Mouse (Mus musculus) layer of hippocampus, adult 18-20 months (tissue): Measurements from ENCODE around the gene Rptor. TPM values are rescaled to one million over a fixed set of nuclear protein-coding genes. Genes with fewer than 3 reads are reported as not detected.

Source experiments
- DNase-seq, 2 experiments: peaks; one replicate each; pipeline ENCODE4 v3.0.0; 2022; ENCODE audit warnings: low spot score in 2 of 2
- total RNA-seq, 2 experiments: library from RNA; stranded (reverse); gene quantifications; 2 replicates each; pipeline ENCODE4 v1.2.3; 2021

Rptor gene
- total RNA-seq, 2 experiments from 2014 or later, result 56.0 to 61.1 TPM

GRCm38 (mm10) chr11:119897041-119897440 lies 294.3 kb downstream of the Rptor start:
- DNase-seq, result no peak

GRCm38 (mm10) chr11:119898976-119899375 lies 296.3 kb downstream of the Rptor start:
- no peak for DNase-seq

GRCm38 (mm10) chr11:119901174-119901573 lies 298.5 kb downstream of the Rptor start:
- no peak for DNase-seq

GRCm38 (mm10) chr11:119902891-119903290 lies 300.2 kb downstream of the Rptor start:
- no peak for DNase-seq

- peak; percentile 67 to 91 for DNase-seq
Measured at GRCm38 (mm10) chr11:119904621-119905286, 302.0 kb downstream of the Rptor start.

- no peak for DNase-seq
Measured at GRCm38 (mm10) chr11:119905794-119906193, 303.1 kb downstream of the Rptor start.

- DNase-seq, result peak in 1 of 2 experiments; percentile 72
Measured at GRCm38 (mm10) chr11:119907006-119907650, 304.4 kb downstream of the Rptor start.

GRCm38 (mm10) chr11:119907711-119908110 lies 305.0 kb downstream of the Rptor start:
- no peak for DNase-seq

- peak; percentile 55 to 83 for DNase-seq
Measured at GRCm38 (mm10) chr11:119909436-119909835, 306.7 kb downstream of the Rptor start.

GRCm38 (mm10) chr11:119912845-119913244 lies 310.1 kb downstream of the Rptor start:
- no peak for DNase-seq

- peak; percentile 83 to 94 for DNase-seq
Measured at GRCm38 (mm10) chr11:119913291-119913934, 310.7 kb downstream of the Rptor start, which contains the start of gene Chmp6. TSS of gene Chmp6 (plus strand) at chr11:119913441.

- DNase-seq, result no peak
Measured at GRCm38 (mm10) chr11:119913935-119914314, 311.2 kb downstream of the Rptor start.

GRCm38 (mm10) chr11:119914381-119914780 lies 311.7 kb downstream of the Rptor start:
- DNase-seq, result no peak

- no peak for DNase-seq
Measured at GRCm38 (mm10) chr11:119915666-119916065, 313.0 kb downstream of the Rptor start.

GRCm38 (mm10) chr11:119916102-119916790 lies 313.5 kb downstream of the Rptor start:
- no peak for DNase-seq

GRCm38 (mm10) chr11:119916834-119917469 lies 314.2 kb downstream of the Rptor start:
- DNase-seq, result no peak

- DNase-seq, result no peak
Measured at GRCm38 (mm10) chr11:119918521-119918920, 315.8 kb downstream of the Rptor start.

GRCm38 (mm10) chr11:119919432-119919831 lies 316.7 kb downstream of the Rptor start:
- DNase-seq, result no peak

- peak in 1 of 2 experiments; percentile 79 for DNase-seq
Measured at GRCm38 (mm10) chr11:119919897-119920296, 317.2 kb downstream of the Rptor start.

GRCm38 (mm10) chr11:119920668-119921067 lies 318.0 kb downstream of the Rptor start:
- no peak for DNase-seq

- no peak for DNase-seq
Measured at GRCm38 (mm10) chr11:119925176-119925575, 322.5 kb downstream of the Rptor start.
